Mouse (Mus musculus): ENCODE measurements at regions not wholly inside any gene's neighbourhood (a gene's known extent, or its start where the extent isn't known, plus 50 kb on each side); places are given as distances from the start of the nearest gene placed in this dataset.

DNA sequence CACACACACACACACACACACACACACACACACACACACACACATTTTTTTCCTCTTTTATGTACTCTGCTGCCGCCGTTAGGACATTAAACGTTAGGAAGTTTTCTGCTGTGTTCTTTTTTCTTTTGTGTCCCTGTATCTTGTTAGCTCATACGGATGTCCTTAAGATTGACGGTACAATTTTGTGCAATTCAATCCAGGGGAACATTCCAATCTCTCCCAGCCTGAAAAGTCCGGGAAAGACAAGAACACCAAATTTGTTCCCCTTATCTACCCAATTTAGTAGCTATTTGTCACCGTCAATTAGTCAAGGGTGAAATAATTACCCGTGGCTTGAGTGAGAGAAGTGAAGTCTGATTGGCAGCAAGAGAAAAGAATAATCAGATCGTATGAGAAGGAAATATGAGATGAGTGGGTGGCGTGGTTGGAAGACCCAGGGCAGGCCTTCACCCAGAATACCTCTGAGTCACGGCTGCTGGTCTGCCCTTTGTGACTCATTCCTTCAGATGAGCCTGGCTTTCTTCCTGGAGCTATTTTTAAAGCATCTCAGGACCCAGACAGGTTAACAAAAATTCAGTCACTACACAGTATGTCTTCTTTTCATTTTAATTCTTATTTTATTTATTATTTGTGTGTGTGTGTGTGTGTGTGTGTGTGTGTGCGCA, 318.4 kb downstream of the Insig2 start:
- no peak for TF ChIP-seq CTCF (IDR thresholded peaks at IDR 0.05; ENCODE audit: low read depth)
- no peak for TF ChIP-seq EP300 (IDR thresholded peaks at IDR 0.05; ENCODE audit: low read depth)
- no peak for ATAC-seq

GRCm38 (mm10) chr1:121029375-121029774, 303.0 kb downstream of the Insig2 start:
- DNase-seq: no peak
- no peaks in the 10 kb centered on the region for H3K9me3 ChIP-seq (ENCODE audit: low read length)
- no peak for ATAC-seq

More for the DNA sequence above, 318.4 kb downstream of the Insig2 start:
- no peak overlapping the region for H3K4me3 ChIP-seq (ENCODE audit: low read depth, low read length)
- 67% methylated on average over 12 of the region's 12 CpGs for WGBS (ENCODE audit: insufficient replicate concordance)
- H3K27ac ChIP-seq (ENCODE audit: low read depth): no peak overlapping the region
- H3K9me3 ChIP-seq (ENCODE audit: low read length): no peaks in the 10 kb centered on the region
- H3K4me2 ChIP-seq (ENCODE audit: low read depth, low read length): no peak overlapping the region
- H3K36me3 ChIP-seq (replicated peaks; ENCODE audit: insufficient read depth, low read length): no peaks in the 10 kb centered on the region
- H3K9ac ChIP-seq (replicated peaks): no peak overlapping the region
- no peak for DNase-seq
- H3K4me1 ChIP-seq (ENCODE audit: insufficient read depth): no peaks in the 10 kb centered on the region
- no peaks in the 10 kb centered on the region for H3K27me3 ChIP-seq (ENCODE audit: insufficient read depth, low read length)

GRCm38 (mm10) chr1:121034761-121035393, 297.5 kb downstream of the Insig2 start:
- no peak for TF ChIP-seq EP300 (IDR thresholded peaks at IDR 0.05; ENCODE audit: low read depth)
- no peak for TF ChIP-seq CTCF (IDR thresholded peaks at IDR 0.05; ENCODE audit: low read depth)

More at GRCm38 (mm10) chr1:121029375-121029774, 303.0 kb downstream of the Insig2 start:
- 84% methylated on average over 2 of the region's 2 CpGs for WGBS (ENCODE audit: insufficient replicate concordance)
- Histone ChIP-seq H3K4me1 (ENCODE audit: insufficient read depth) (no peaks in the 10 kb centered on the region), H3K9ac (replicated peaks) (no peak overlapping the region), H3K27me3 (ENCODE audit: insufficient read depth, low read length) (no peaks in the 10 kb centered on the region), H3K36me3 (replicated peaks; ENCODE audit: insufficient read depth, low read length) (no peaks in the 10 kb centered on the region), H3K4me2 (ENCODE audit: low read depth, low read length) (no peak overlapping the region), H3K4me3 (ENCODE audit: low read depth, low read length) (no peak overlapping the region), H3K27ac (ENCODE audit: low read depth) (no peak overlapping the region)
- no peak for TF ChIP-seq CTCF (IDR thresholded peaks at IDR 0.05; ENCODE audit: low read depth)
- no peak for TF ChIP-seq EP300 (IDR thresholded peaks at IDR 0.05; ENCODE audit: low read depth)

DNA sequence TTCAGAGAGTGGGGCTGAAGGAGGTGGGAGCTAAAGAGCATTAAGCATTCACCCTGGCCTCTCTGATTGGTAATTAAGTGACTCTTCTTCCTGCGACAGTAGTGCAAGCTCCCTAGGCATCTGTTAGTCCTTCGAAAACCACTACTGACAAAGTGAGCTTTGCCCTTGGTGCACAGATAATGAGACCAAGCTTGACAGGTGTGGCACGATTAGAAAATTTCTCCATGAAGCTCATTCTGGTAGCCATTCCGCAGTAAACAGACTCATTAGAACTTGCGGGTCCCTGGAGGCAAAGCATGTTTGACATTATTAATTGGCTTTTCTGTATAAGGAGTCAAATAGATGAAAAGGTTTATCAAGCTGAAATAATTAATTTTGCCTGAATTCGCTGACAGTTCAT, 285.8 kb downstream of the Insig2 start:
- Histone ChIP-seq H3K4me2 (ENCODE audit: low read depth, low read length) (no peak overlapping the region), H3K9ac (replicated peaks) (no peak overlapping the region), H3K4me1 (ENCODE audit: insufficient read depth) (no peaks in the 10 kb centered on the region), H3K27ac (ENCODE audit: low read depth) (no peak overlapping the region), H3K4me3 (ENCODE audit: low read depth, low read length) (no peak overlapping the region), H3K27me3 (ENCODE audit: insufficient read depth, low read length) (no peaks in the 10 kb centered on the region), H3K9me3 (ENCODE audit: low read length) (no peaks in the 10 kb centered on the region), H3K36me3 (replicated peaks; ENCODE audit: insufficient read depth, low read length) (no peaks in the 10 kb centered on the region)
- DNase-seq (no peak), ATAC-seq (no peak)
- no peak for TF ChIP-seq EP300 (IDR thresholded peaks at IDR 0.05; ENCODE audit: low read depth)
- no peak for TF ChIP-seq CTCF (IDR thresholded peaks at IDR 0.05; ENCODE audit: low read depth)
- 76% methylated on average over 6 of the region's 6 CpGs for WGBS (ENCODE audit: insufficient replicate concordance)

More at GRCm38 (mm10) chr1:121034761-121035393, 297.5 kb downstream of the Insig2 start:
- H3K9me3 ChIP-seq (ENCODE audit: low read length): no peaks in the 10 kb centered on the region
- H3K4me2 ChIP-seq (ENCODE audit: low read depth, low read length): no peak overlapping the region
- H3K4me1 ChIP-seq (ENCODE audit: insufficient read depth): no peaks in the 10 kb centered on the region
- DNase-seq: no peak
- H3K9ac ChIP-seq (replicated peaks): no peak overlapping the region
- H3K27ac ChIP-seq (ENCODE audit: low read depth): no peak overlapping the region
- no peaks in the 10 kb centered on the region for H3K36me3 ChIP-seq (replicated peaks; ENCODE audit: insufficient read depth, low read length)
- ATAC-seq: no peak
- H3K27me3 ChIP-seq (ENCODE audit: insufficient read depth, low read length): no peaks in the 10 kb centered on the region
- no peak overlapping the region for H3K4me3 ChIP-seq (ENCODE audit: low read depth, low read length)
- 75% methylated on average over 10 of the region's 10 CpGs for WGBS (ENCODE audit: insufficient replicate concordance)

DNA sequence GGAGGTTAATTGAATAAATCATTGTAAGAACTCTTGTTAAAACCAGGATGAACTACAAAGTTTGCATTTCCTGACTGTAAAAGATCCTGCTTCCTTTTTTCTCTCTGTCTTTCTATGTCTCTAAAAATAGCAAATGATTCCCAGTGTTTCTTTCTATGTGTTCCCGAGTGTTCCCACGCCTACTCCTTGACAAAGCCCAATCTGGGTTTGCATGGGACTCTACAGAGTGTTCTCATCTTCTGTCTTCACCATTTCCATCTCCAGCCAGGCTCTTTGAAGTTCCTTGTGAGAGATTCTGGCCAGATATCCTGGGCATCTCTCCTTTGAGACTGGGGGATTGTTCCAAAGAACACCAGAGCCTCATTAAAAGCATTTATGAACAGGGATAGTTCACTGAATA, 285.0 kb downstream of the Insig2 start:
- no peak for ATAC-seq
- Histone ChIP-seq H3K9ac (replicated peaks) (no peak overlapping the region), H3K4me2 (ENCODE audit: low read depth, low read length) (no peak overlapping the region), H3K9me3 (ENCODE audit: low read length) (no peaks in the 10 kb centered on the region), H3K27ac (ENCODE audit: low read depth) (no peak overlapping the region), H3K36me3 (replicated peaks; ENCODE audit: insufficient read depth, low read length) (no peaks in the 10 kb centered on the region), H3K4me1 (ENCODE audit: insufficient read depth) (no peaks in the 10 kb centered on the region), H3K27me3 (ENCODE audit: insufficient read depth, low read length) (no peaks in the 10 kb centered on the region), H3K4me3 (ENCODE audit: low read depth, low read length) (no peak overlapping the region)
- TF ChIP-seq CTCF (IDR thresholded peaks at IDR 0.05; ENCODE audit: low read depth): no peak
- TF ChIP-seq EP300 (IDR thresholded peaks at IDR 0.05; ENCODE audit: low read depth): no peak
- no peak for DNase-seq
- WGBS (ENCODE audit: insufficient replicate concordance): 32% methylated on average over 2 of the region's 2 CpGs

DNA sequence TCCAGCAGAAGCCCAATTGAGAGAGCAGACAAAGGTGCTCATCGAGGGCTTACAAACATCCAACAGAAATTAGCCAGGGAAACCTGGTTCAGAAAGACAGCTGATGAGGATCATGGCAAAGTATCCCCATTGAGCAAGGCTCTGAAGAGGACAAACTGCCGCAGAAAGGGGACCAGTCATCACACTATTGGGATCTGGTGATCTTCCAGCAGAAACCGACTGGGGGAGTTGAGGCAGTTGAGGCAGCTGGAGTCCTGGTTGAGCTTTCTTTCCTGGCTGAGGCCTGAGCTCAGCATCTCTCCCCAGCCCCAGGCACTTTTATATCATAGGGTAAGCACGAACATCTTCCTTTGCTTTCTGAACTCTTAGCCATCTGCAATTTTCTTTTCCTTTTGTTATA, 282.7 kb downstream of the Insig2 start:
- 65% methylated on average over 4 of the region's 4 CpGs for WGBS (ENCODE audit: insufficient replicate concordance)
- ATAC-seq: no peak
- Histone ChIP-seq H3K4me3 (ENCODE audit: low read depth, low read length) (no peak overlapping the region), H3K36me3 (replicated peaks; ENCODE audit: insufficient read depth, low read length) (no peaks in the 10 kb centered on the region), H3K27me3 (ENCODE audit: insufficient read depth, low read length) (no peaks in the 10 kb centered on the region), H3K9ac (replicated peaks) (no peak overlapping the region), H3K4me2 (ENCODE audit: low read depth, low read length) (no peak overlapping the region), H3K4me1 (ENCODE audit: insufficient read depth) (no peaks in the 10 kb centered on the region), H3K27ac (ENCODE audit: low read depth) (no peak overlapping the region), H3K9me3 (ENCODE audit: low read length) (no peaks in the 10 kb centered on the region)
- no peak for DNase-seq
- TF ChIP-seq EP300 (IDR thresholded peaks at IDR 0.05; ENCODE audit: low read depth) (no peak), CTCF (IDR thresholded peaks at IDR 0.05; ENCODE audit: low read depth) (no peak)
